Mouse (Mus musculus) CD8-positive naive resting alpha-beta T cell, adult 2 months (primary cell): ENCODE data around the gene Rnf24.
A peak's percentile ranks its signal among the peaks of the same experiment; 100 is the strongest.

Source experiments
- DNase-seq, 2 experiments: peaks; one replicate each; pipeline ENCODE4 v3.0.0; 2022; ENCODE audit warnings: low read depth in 2 of 2, low spot score in 2 of 2

Gene Rnf24

DNA sequence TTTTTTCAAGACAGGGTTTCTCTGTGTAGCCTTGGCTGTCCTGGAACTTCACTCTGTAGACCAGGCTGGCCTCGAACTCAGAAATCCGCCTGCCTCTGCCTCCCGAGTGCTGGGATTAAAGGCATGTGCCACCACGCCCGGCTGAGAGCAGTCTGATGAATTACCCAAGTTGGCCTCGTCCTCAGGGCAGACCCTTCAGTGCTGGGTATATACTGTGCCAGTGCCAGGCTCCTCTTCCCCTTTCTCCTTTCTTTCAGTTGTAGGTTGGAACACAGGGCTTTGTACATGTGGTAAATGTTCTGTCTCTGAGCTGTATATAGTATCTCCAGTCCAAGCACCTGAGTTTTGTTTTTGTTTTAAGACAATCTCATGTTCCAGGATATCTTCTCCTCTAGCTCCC, 88.7 kb downstream of the Rnf24 start:
- no peak for DNase-seq

DNA sequence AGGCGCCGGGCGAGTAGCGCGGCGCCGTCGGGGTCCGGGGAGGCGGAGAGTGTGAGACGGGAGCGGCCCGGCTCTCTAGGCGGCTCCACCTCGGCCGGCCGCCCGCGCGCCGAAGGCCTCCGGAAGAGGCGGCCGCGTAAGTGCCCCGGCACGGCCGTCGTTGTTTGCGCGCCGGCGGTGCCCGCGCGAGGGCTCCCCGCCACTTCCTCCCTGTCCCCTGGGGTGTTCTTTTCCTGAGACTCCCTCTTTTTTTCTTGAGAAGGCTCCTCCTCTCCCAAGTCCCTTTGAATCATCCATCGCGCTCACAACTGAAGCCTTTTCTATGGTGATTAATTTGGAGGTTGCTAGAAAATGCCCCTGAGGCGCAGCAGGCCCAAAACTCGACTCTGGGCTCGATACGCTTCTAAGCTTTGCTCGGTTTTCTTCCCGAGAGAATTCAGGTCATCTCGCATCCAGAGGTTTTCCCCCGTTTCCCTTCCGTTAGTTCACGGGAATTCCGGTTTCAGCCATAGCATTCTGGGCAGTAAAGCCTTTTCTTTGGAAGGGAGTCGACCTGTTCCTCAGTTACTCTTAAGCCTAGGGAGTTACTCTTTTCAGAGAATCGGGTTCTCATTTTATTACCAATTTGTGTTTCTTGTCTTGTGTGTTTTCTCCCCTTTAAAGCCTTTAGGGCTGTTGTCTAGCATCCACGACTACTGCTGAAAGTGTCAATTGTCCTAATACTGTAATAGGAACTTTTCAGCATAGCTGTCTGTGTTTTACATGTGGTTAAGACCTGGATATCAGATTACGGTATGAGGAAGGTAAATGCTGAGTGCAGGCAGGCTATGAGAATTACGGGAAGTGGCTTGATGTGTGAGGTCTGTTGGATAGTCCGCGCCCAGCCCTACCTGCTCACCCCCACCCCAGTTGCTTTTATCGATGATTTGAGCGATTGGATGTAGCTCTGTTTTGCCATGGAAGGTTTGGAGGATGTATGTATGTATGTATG, 89.7 kb downstream of the Rnf24 start:
- DNase-seq: peak in 1 of 2 experiments; percentile 9

DNA sequence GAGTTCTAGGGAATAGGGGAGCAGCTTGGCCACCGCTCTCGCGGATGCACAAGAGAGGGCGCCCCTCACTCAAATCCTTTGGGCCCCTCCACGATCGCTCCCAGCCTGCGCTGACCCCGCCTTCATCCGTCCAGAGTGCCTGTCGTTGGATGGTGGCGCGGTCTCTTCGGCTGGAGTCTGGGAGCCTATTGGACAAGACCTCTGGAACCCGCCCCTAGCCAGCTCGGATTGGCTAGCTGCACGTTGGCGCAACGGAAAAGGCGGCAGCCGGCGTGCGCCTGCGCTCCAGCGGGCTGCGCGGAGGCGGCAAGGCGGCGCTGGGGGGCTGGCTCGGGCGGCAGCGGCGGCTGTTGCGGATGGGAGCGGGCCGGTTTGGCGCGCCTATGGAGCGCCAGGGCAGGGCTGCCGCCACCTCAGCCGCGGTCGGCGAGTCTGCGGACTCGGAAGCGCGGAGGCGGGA, 90.4 kb downstream of the Rnf24 start, which contains the start of gene Pank2:
Gene Pank2, plus strand, starts transcription at position 283 of the 460 bp plus-strand sequence.
- peak; percentile 93 to 94 for DNase-seq

DNA sequence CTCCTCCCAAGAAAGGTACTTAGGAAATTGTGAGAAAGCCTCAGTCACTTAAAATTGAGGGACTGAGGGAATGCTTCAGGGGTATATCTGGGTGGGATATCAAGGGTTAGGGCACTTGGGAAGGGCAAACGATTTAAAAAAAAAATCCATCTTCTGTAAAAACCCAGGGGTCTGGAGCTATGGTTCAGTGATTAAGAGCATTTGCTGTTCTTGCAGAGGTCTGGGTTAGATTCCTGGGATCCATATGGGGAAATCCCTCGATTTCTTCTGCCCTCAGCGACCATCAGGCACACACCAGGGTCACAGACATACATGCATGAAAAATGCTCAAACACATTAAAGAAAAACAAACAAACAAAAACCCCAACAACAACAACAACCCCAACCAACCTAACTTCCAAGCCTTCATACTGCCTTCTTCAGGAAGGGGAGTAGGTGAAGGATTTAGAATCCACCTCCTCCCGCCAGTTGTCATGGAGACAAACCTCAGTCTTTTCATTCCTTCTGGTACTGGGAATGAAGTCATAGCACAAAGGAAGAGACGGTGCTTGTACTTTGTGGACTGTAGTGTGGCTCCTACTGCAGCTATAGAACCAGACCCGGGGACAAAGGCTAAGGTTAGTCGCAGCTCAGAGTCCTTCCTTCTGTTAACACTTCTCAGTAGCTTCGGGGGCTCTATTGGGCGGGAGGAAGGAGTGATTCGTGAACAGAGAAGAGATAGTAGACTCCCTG, 91.0 kb downstream of the Rnf24 start:
- no peak for DNase-seq

DNA sequence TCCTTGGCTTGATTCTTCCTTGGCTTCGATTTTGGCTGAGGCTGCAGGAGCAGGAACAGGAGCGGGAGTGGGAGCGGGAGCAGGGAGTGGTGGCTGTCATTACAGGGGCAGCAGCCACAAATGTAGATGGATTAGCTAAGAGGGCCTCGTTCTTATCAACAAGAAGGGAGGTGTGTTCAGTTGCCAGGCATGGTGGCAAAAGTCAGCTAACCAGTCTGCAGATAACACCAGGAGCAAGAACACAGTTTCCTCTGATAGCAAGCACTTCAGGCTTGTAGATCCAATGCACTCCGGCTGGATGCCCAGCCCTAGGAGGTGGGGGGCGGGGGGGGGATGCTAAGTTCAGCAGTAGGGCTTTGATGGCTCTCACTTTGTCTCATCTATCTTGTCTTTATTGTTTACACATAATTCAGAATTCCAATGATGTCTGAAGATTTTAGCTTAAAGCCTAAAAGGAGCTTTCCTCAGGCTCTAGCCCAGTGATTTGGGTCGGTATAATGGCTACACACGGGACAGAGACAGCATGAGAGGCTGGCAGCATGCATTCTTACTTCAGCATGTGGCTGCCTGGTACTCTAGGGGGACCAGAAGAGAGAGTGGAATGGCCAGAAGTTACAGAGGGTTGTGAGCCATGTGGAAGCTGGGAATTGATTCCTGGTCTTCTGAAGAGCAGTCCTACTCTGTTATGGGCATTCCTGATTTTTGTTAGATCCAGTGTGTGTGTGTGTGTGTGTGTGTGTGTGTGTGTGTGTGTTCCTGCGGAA, 92.0 kb downstream of the Rnf24 start:
- no peak for DNase-seq

DNA sequence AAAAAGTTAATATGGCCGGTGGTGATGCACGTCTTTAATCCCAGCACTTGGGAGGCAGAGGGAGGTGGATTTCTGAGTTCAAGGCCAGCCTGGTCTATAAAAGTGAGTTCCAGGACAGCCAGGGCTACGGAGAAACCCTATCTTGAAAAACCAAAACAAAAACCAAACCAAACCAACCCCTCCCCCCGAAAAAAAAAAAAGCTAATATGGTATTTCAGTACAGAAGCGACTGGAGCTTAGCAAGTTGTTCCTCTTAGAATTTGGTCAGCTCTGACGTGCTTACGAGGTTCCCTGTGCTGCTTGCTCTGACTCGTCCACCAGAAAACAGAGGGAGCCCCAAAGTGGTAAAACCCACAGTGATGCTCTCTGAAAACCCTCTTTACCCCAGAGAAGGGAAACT, 94.0 kb downstream of the Rnf24 start:
- DNase-seq: no peak

DNA sequence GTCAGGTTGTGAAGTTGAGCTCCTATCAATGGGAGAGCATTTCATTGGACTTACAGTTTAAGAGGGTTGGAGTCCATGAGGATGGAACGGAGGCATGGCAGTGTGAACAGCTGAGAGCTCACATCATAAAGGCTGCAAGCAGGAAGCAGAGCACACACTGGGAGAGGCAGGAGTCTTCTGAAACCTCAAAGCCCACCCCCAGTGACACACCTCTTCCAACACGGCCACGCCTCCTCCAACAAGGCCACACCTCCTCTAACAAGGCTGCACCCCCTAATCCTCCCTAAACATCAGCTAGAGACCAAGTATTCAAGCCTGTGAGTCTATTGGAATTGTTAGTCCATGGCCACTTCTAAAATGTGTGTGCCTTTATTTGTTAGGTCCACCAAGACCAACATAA, 97.0 kb downstream of the Rnf24 start:
- DNase-seq: no peak

DNA sequence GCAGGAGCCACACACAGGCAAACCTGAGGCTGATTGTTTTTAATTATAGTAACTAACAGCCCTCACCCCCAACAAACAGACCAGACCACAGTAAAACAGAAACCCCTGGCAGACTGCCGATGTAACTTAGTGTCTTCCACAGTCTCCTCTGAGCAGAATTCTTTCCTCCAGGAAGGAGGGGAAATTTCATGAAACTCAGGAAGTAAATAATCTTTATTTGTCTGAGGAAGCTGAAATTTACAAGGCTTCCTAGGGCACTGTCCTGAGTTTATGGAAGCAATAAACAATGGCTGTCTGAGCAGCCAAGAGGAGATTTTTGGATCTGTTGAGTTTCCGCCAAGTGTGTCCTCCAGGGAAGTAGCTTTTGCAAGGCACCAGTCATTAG, 98.4 kb downstream of the Rnf24 start:
- no peak for DNase-seq

DNA sequence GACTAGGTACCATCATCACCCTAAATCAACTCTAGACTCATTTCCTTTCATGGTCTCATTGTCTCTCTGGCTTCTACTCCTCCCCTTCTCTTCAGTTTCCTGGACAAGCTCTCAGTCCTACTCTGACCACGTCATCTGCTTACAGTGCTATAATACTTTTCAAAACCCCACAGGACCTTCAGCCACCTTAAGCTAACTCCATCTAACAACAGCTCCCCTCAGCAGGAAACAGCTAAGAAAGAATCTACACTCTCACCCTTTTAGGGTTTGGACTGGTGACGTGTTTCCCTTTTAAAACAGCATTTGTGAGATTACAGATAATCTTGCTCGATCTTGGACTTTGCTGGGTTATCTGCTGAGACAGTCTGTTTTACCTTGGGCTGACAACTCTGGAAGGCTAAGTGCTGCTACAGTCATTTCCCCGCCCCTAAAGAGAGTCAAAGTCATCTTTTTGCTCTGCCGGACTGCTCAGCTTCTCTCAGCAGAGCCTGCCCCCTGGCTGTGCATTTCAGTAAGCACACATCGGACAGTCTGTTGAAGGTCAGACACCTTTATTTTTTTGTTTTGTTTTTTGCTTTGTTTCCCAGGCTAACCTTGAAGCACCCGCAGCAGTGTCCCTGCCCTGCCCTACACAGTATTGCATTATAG, 98.9 kb downstream of the Rnf24 start:
- DNase-seq: peak; percentile 27 to 31
